Mouse (Mus musculus): Measurements from ENCODE around the gene Olfr970. TPM values are rescaled to one million over a fixed set of nuclear protein-coding genes. Genes with fewer than 3 reads are reported as not detected.
"Not testable (repeated sequence)": the region's sequence is repeated elsewhere in the genome, so short reads cannot be mapped to it uniquely, and the experiment has no call there.

Gene Olfr970
- total RNA-seq (2022): not detected

DNA sequence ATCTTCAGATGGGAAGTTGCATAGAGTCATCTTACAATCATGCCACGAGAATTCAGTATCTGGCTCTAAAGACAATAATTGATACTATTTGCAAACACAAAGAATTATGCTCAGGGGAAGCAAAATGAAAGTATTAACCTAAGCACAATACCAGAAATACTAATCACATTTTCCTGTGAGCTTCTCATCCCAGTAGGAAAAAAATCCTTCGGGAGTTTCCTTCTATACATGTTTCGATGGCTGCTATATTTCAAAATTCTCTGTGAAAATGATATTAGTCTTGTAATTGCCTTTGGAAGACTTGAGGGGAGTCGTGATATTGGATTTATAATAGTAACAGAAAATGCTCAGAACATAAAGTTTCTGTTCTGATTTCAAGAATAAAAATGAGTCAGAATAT lies at the start of gene Olfr970:
Gene Olfr970 (plus strand): TSS at position 301 of the 400 bp plus-strand sequence.
- DNase-seq (ENCODE audit: low spot score in 2 of 2): no peak

DNA sequence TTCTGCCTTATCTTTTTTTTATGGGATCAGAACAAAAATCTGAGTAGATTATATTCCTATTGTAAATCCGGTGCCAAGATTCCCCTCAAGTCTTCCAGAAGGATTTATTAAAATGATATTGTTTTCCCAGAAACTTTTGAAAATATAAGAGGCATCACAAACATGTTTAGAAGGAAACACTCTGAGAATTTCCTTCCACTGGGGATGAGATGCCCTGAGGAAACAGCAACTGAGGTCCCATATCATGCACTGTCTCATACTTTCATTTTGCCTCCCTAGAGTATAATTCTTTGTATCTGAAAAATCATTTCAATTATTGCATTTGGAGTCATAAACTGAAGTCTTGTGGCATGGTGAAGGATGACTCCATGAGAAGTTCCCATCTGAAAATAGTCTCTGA lies 25.5 kb upstream of the Olfr970 start, which contains the start of gene Olfr968:
Gene Olfr968 (minus strand): TSS at position 101 of the 400 bp plus-strand sequence.
- DNase-seq (ENCODE audit: low spot score in 2 of 2): no peak

DNA sequence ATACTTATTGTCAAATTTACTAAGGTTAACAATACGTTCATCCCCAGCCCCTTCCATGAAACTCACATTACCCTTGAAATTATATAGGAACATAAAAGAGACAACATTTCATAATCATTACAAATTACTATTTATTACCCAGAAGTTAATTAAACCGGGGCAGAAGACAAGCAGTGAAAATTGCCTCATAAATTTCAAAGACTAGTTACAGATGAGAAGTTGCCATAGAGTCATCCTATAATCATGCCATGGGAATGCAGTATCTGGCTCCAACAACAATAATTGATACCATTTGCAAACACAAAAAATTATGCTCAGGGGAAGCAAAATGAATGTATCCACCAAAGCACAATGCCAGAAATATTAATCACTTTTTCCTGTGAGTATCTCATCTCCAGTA lies 18.1 kb upstream of the Olfr970 start, which contains the start of gene Olfr969:
Gene Olfr969 (plus strand): TSS at position 388 of the 400 bp plus-strand sequence.
- no peak for DNase-seq (ENCODE audit: low spot score in 2 of 2)

GRCm38 (mm10) chr9:39836576-39836975 lies 27.9 kb downstream of the Olfr970 start, which contains the start of gene Olfr971:
Gene Olfr971 (plus strand): TSS chr9:39836876.
- DNase-seq (ENCODE audit: low spot score in 2 of 2): not testable (repeated sequence)

- DNase-seq (ENCODE audit: low spot score in 2 of 2): no peak
Measured at GRCm38 (mm10) chr9:39866122-39866521, 57.5 kb downstream of the Olfr970 start, which contains the start of gene Olfr972. Gene Olfr972 (plus strand): TSS chr9:39866422.

Other genes with a start within 250 kb of the Olfr970 start
- gene Olfr959, start 233.3 kb upstream of the Olfr970 start, total RNA-seq (2022): not detected
- 1 to 10 TPM; 5.4 to 8.3 (median 7.7) TPM for gene AW551984, start 204.5 kb upstream of the Olfr970 start, total RNA-seq (2022)
- gene Olfr148, start 198.2 kb upstream of the Olfr970 start, total RNA-seq (2022): not detected
- gene Olfr960, start 187.5 kb upstream of the Olfr970 start, total RNA-seq (2022): not detected
- gene Olfr961, start 163.8 kb upstream of the Olfr970 start, total RNA-seq (2022): not detected
- gene Olfr963, start 141.7 kb upstream of the Olfr970 start, total RNA-seq (2022): not detected
- gene Olfr149, start 101.7 kb upstream of the Olfr970 start, total RNA-seq (2022): not detected
- not detected for gene Olfr965, start 97.5 kb upstream of the Olfr970 start, total RNA-seq (2022)
- gene Olfr150, start 77.9 kb upstream of the Olfr970 start, total RNA-seq (2022): not detected
- not detected for gene Olfr967, start 62.6 kb upstream of the Olfr970 start, total RNA-seq (2022)
- gene Olfr968, start 25.6 kb upstream of the Olfr970 start, total RNA-seq (2022): not detected
- gene Olfr969, start 17.9 kb upstream of the Olfr970 start, total RNA-seq (2022): not detected
- not detected for gene Olfr971, start 28.0 kb downstream of the Olfr970 start, total RNA-seq (2022)
- gene Olfr972, start 57.6 kb downstream of the Olfr970 start, total RNA-seq (2022): not detected
- gene Olfr229, start 98.5 kb downstream of the Olfr970 start, total RNA-seq (2022): not detected
- not detected for gene Olfr974, start 128.6 kb downstream of the Olfr970 start, total RNA-seq (2022)
- gene Olfr975, start 143.2 kb downstream of the Olfr970 start, total RNA-seq (2022): not detected
- not detected for gene Olfr976, start 152.3 kb downstream of the Olfr970 start, total RNA-seq (2022)
- gene Olfr978, start 183.3 kb downstream of the Olfr970 start, total RNA-seq (2022): not detected
- gene Olfr979, start 194.6 kb downstream of the Olfr970 start, total RNA-seq (2022): not detected
- gene Olfr980, start 200.7 kb downstream of the Olfr970 start, total RNA-seq (2022): not detected
- gene Olfr981, start 212.6 kb downstream of the Olfr970 start, total RNA-seq (2022): not detected

All from layer of hippocampus, adult 8-10 months (tissue).